Mouse (Mus musculus) MEL (cell line): ENCODE data around the gene Tep1. TPM values are rescaled to one million over a fixed set of nuclear protein-coding genes. Genes with fewer than 3 reads are reported as not detected.

Experiments
- DNase-seq: peaks from one replicate; pipeline ENCODE4 v3.0.0; 2011; ENCODE audit warnings: low read depth, low spot score
- H3K27ac ChIP-seq: 2 replicates; pipeline ENCODE4 v1.5.1; 2012; ENCODE audit warnings: low read depth, mild to moderate bottlenecking, control low read depth, low read length, moderate library complexity; ENCODE audit not compliant: control insufficient read depth
- H3K27me3 ChIP-seq, 2 experiments: fragments of 150-350 bp in 1 of 2; sonication (generic) in 1 of 2; 2 replicates each; pipeline ENCODE4 v1.6.1; 2012; ENCODE audit warnings: low read length in 2 of 2, mild to moderate bottlenecking in 2 of 2, improper control_type of control experiment in 1 of 2, moderate library complexity in 1 of 2; ENCODE audit not compliant: insufficient read depth in 2 of 2, control insufficient read depth in 1 of 2
- H3K36me3 ChIP-seq, 2 experiments: 2 replicates each; pipeline ENCODE4 v1.6.1; 2012 to 2014; ENCODE audit warnings: low read length in 2 of 2, improper control_type of control experiment in 1 of 2, inconsistent platforms in 1 of 2, mild to moderate bottlenecking in 1 of 2; ENCODE audit not compliant: insufficient read depth in 2 of 2, control insufficient read depth in 1 of 2
- H3K4me1 ChIP-seq, 2 experiments: fragments of 150-350 bp in 1 of 2; sonication (generic) in 1 of 2; 2 replicates each; pipeline ENCODE4 v1.6.1; 2012; ENCODE audit warnings: low read length in 2 of 2, improper control_type of control experiment in 1 of 2, mild to moderate bottlenecking in 1 of 2; ENCODE audit not compliant: insufficient read depth in 2 of 2, control insufficient read depth in 1 of 2
- H3K4me3 ChIP-seq, 2 experiments: fragments of 150-350 bp in 1 of 2; sonication (generic) in 1 of 2; 2 replicates each; pipeline ENCODE4 v1.5.1; 2012; ENCODE audit warnings: low read depth in 2 of 2, low read length in 2 of 2, mild to moderate bottlenecking in 2 of 2, moderate library complexity in 2 of 2, control low read depth in 1 of 2, improper control_type of control experiment in 1 of 2; ENCODE audit not compliant: control insufficient read depth in 1 of 2, insufficient read depth in 1 of 2
- H3K79me2 ChIP-seq: 2 replicates; pipeline ENCODE4 v1.6.1; 2012; ENCODE audit warnings: mild to moderate bottlenecking, low read length, moderate library complexity; ENCODE audit not compliant: control insufficient read depth, poor library complexity, insufficient read depth
- H3K9ac ChIP-seq: 2 replicates; pipeline ENCODE4 v1.6.1; 2012; ENCODE audit warnings: low read depth, mild to moderate bottlenecking, control low read depth, low read length, moderate library complexity; ENCODE audit not compliant: control insufficient read depth, poor library complexity, severe bottlenecking
- H3K9me3 ChIP-seq: fragments of 150-350 bp; sonication (generic); replicated peaks from 2 replicates; pipeline ENCODE4 v1.6.1; 2012; ENCODE audit warnings: mild to moderate bottlenecking, low read length, improper control_type of control experiment, moderate library complexity; ENCODE audit not compliant: insufficient read depth
- CHD1 ChIP-seq: IDR thresholded peaks from 2 replicates; pipeline ENCODE4 v1.6.1; 2012; ENCODE audit warnings: low read depth, mild to moderate bottlenecking, inconsistent platforms, low read length, improper control_type of control experiment
- CTCF ChIP-seq, 3 experiments: IDR thresholded peaks in 2 of 3; conservative IDR thresholded peaks in 1 of 3; 2 replicates each; pipeline ENCODE4 v1.5.1; 2011 to 2012; ENCODE audit warnings: low read length in 3 of 3, low read depth in 2 of 3, mild to moderate bottlenecking in 2 of 3, improper control_type of control experiment in 1 of 3, inconsistent platforms in 1 of 3, mixed read lengths in 1 of 3, moderate library complexity in 1 of 3; ENCODE audit not compliant: control insufficient read depth in 1 of 3, insufficient read depth in 1 of 3, poor library complexity in 1 of 3, severe bottlenecking in 1 of 3
- E2F4 ChIP-seq: IDR thresholded peaks from 2 replicates; pipeline ENCODE4 v1.6.1; 2011; ENCODE audit warnings: low read depth, low read length, improper control_type of control experiment, borderline replicate concordance
- ELF1 ChIP-seq: IDR thresholded peaks from 2 replicates; pipeline ENCODE4 v1.6.1; 2014; ENCODE audit warnings: low read depth, mild to moderate bottlenecking, inconsistent platforms, low read length, improper control_type of control experiment, moderate library complexity
- EP300 ChIP-seq, 2 experiments: IDR thresholded peaks; 2 replicates each; pipeline ENCODE4 v1.6.1; 2011; ENCODE audit warnings: improper control_type of control experiment in 2 of 2, low read length in 2 of 2, low read depth in 1 of 2, mild to moderate bottlenecking in 1 of 2
- ETS1 ChIP-seq: IDR thresholded peaks from 2 replicates; pipeline ENCODE4 v1.6.1; 2012; ENCODE audit warnings: low read depth, mild to moderate bottlenecking, inconsistent platforms, low read length, improper control_type of control experiment, moderate library complexity
- GABPA ChIP-seq: IDR thresholded peaks from 2 replicates; pipeline ENCODE4 v1.6.1; 2012; ENCODE audit warnings: low read depth, mild to moderate bottlenecking, inconsistent platforms, low read length, improper control_type of control experiment, moderate library complexity
- GATA1 ChIP-seq: IDR thresholded peaks from 2 replicates; pipeline ENCODE4 v1.6.1; 2011; ENCODE audit warnings: low read depth, low read length, improper control_type of control experiment
- HCFC1 ChIP-seq: IDR thresholded peaks from 2 replicates; pipeline ENCODE4 v1.6.1; 2012; ENCODE audit warnings: low read depth, mild to moderate bottlenecking, inconsistent platforms, low read length, improper control_type of control experiment, moderate library complexity
- JUND ChIP-seq: IDR thresholded peaks from 2 replicates; pipeline ENCODE4 v1.6.1; 2011; ENCODE audit warnings: low read depth, mild to moderate bottlenecking, improper control_type of control experiment, low read length
- KAT2A ChIP-seq: conservative IDR thresholded peaks from 2 replicates; pipeline ENCODE4 v1.6.1; 2012; ENCODE audit warnings: low read depth, low read length, improper control_type of control experiment, inconsistent platforms
- MAFK ChIP-seq: IDR thresholded peaks from 2 replicates; pipeline ENCODE4 v1.6.1; 2011; ENCODE audit warnings: low read depth, mild to moderate bottlenecking, low read length, improper control_type of control experiment, borderline replicate concordance
- MAX ChIP-seq: IDR thresholded peaks from 2 replicates; pipeline ENCODE4 v1.6.1; 2011; ENCODE audit warnings: low read length, improper control_type of control experiment
- MAZ ChIP-seq: IDR thresholded peaks from 2 replicates; pipeline ENCODE4 v1.6.1; 2012; ENCODE audit warnings: low read depth, mild to moderate bottlenecking, inconsistent platforms, low read length, improper control_type of control experiment
- MXI1 ChIP-seq: IDR thresholded peaks from 2 replicates; pipeline ENCODE4 v1.6.1; 2011; ENCODE audit warnings: mild to moderate bottlenecking, low read depth, low read length, improper control_type of control experiment
- MYB ChIP-seq: IDR thresholded peaks from 2 replicates; pipeline ENCODE4 v1.6.1; 2011; ENCODE audit warnings: mild to moderate bottlenecking, low read depth, low read length, improper control_type of control experiment
- MYC ChIP-seq: IDR thresholded peaks from 2 replicates; pipeline ENCODE4 v1.6.1; 2011; ENCODE audit warnings: low read depth, mild to moderate bottlenecking, low read length, improper control_type of control experiment, moderate library complexity
- NRF1 ChIP-seq: IDR thresholded peaks from 2 replicates; pipeline ENCODE4 v1.6.1; 2014; ENCODE audit warnings: low read depth, mild to moderate bottlenecking, inconsistent platforms, low read length, improper control_type of control experiment, moderate library complexity; ENCODE audit not compliant: poor library complexity, insufficient read depth, severe bottlenecking
- POLR2A ChIP-seq, 2 experiments: IDR thresholded peaks; 2 replicates each; pipeline ENCODE4 v1.6.1; 2011 to 2012; ENCODE audit warnings: low read length in 2 of 2, mild to moderate bottlenecking in 2 of 2, control low read depth in 1 of 2, improper control_type of control experiment in 1 of 2, low read depth in 1 of 2, moderate library complexity in 1 of 2; ENCODE audit not compliant: control insufficient read depth in 1 of 2, insufficient read depth in 1 of 2, poor library complexity in 1 of 2
- POLR2AphosphoS2 ChIP-seq: IDR thresholded peaks from 2 replicates; pipeline ENCODE4 v1.6.1; 2011; ENCODE audit warnings: low read length, improper control_type of control experiment
- RAD21 ChIP-seq: IDR thresholded peaks from 2 replicates; pipeline ENCODE4 v1.6.1; 2011; ENCODE audit warnings: mild to moderate bottlenecking, low read depth, low read length, improper control_type of control experiment
- SIN3A ChIP-seq: IDR thresholded peaks from 2 replicates; pipeline ENCODE4 v1.6.1; 2012; ENCODE audit warnings: low read length, improper control_type of control experiment, inconsistent platforms
- TAL1 ChIP-seq: IDR thresholded peaks from 2 replicates; pipeline ENCODE4 v1.6.1; 2012; ENCODE audit warnings: mild to moderate bottlenecking, inconsistent platforms, low read length, moderate library complexity, mixed read lengths
- TBP ChIP-seq: IDR thresholded peaks from 2 replicates; pipeline ENCODE4 v1.8.0; 2011; ENCODE audit warnings: low read depth, low read length, improper control_type of control experiment
- UBTF ChIP-seq: IDR thresholded peaks from 2 replicates; pipeline ENCODE4 v1.6.1; 2012; ENCODE audit warnings: low read depth, mild to moderate bottlenecking, inconsistent platforms, low read length, improper control_type of control experiment, moderate library complexity, borderline replicate concordance; ENCODE audit not compliant: insufficient read depth
- USF1 ChIP-seq: IDR thresholded peaks from 2 replicates; pipeline ENCODE4 v1.6.1; 2014; ENCODE audit warnings: low read depth, mild to moderate bottlenecking, inconsistent platforms, low read length, improper control_type of control experiment, moderate library complexity
- ZKSCAN1 ChIP-seq: IDR thresholded peaks from 2 replicates; pipeline ENCODE4 v1.6.1; 2012; ENCODE audit warnings: low read depth, mild to moderate bottlenecking, inconsistent platforms, low read length, improper control_type of control experiment, moderate library complexity
- ZNF384 ChIP-seq: IDR thresholded peaks from 2 replicates; pipeline ENCODE4 v1.6.1; 2012; ENCODE audit warnings: low read depth, mild to moderate bottlenecking, inconsistent platforms, low read length, improper control_type of control experiment
- polyA plus RNA-seq, 2 experiments: library from polyadenylated mRNA; stranded (reverse) in 1 of 2; unstranded in 1 of 2; fragments of >175 nt in 1 of 2; fragments of >200 nt in 1 of 2; gene quantifications; 2 replicates each; pipeline versions ENCODE4 v1.2.1 to v1.2.4; 2012; ENCODE audit warnings: low replicate concordance in 2 of 2, low read depth in 1 of 2; ENCODE audit not compliant: insufficient read length in 2 of 2, insufficient read depth in 1 of 2, missing spikeins in 1 of 2
- total RNA-seq: library from RNA; depleted of rRNA; stranded (reverse); fragments of 300-350 nt; gene quantifications from 2 replicates; pipeline ENCODE4 v1.2.3, GENCODE M21; 2012

The Tep1 gene
- total and polyA plus RNA-seq, 3 experiments = 13.7 to 36.8 TPM; not detected in 1

- Histone ChIP-seq H3K9ac (no peak overlapping the region), H3K27ac (no peak overlapping the region), H3K4me1 (no peaks in the 10 kb centered on the region), H3K4me3 (no peak overlapping the region), H3K79me2 (no peaks in the 10 kb centered on the region), H3K9me3 (no peaks in the 10 kb centered on the region), H3K27me3 (no peaks in the 10 kb centered on the region), H3K36me3 (no peaks in the 10 kb centered on the region)
- TF ChIP-seq USF1 (no peak), SIN3A (no peak), TAL1 (no peak), MYC (no peak), UBTF (no peak), KAT2A (no peak), MAZ (no peak), MAX (no peak), GATA1 (no peak), TBP (no peak), ZKSCAN1 (no peak), NRF1 (no peak), E2F4 (no peak), MAFK (no peak), POLR2AphosphoS2 (no peak), ETS1 (no peak), CTCF (IDR thresholded peaks at IDR 0.05 in 2 of 3, conservative IDR thresholded peaks at IDR 0.05 in 1 of 3; ENCODE audit: control insufficient read depth in 1 of 3, insufficient read depth in 1 of 3, low read depth in 2 of 3, low read length in 3 of 3, poor library complexity in 1 of 3, severe bottlenecking in 1 of 3) (no peak), MYB (no peak)
- no peak for DNase-seq
These were observed 7.7 kb downstream of the Tep1 start for GRCm38 (mm10) chr14:50862641-50863040.

DNA sequence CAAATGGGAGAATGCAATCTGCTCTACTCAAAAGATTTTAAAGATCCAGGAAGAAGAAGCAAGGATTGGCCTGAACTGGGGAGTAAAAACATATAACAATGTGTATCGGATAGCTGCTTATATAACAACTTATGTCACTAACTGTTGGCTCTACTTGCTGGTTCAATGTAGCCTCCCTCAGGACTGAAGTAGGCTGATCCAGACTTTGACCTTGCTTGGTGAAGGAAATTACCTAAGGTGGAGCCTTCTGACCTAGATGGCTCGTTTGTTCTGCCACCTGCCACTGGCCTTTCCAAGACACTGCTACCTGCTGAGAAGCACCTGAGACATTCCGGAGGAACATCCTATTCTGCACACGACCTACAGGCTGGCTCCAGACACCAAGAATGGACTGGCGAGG lies 14.6 kb downstream of the Tep1 start:
- Histone ChIP-seq H3K79me2 (no peaks in the 10 kb centered on the region), H3K27me3 (no peaks in the 10 kb centered on the region), H3K27ac (no peak overlapping the region), H3K4me3 (no peak overlapping the region), H3K36me3 (no peaks in the 10 kb centered on the region), H3K4me1 (no peaks in the 10 kb centered on the region), H3K9ac (no peak overlapping the region), H3K9me3 (no peaks in the 10 kb centered on the region)
- DNase-seq = no peak
- TF ChIP-seq ETS1 = no peak
- no peak for TF ChIP-seq MAZ
- TF ChIP-seq HCFC1 = no peak
- TF ChIP-seq JUND = no peak
- no peak for TF ChIP-seq POLR2A (IDR thresholded peaks at IDR 0.05; ENCODE audit: control insufficient read depth in 1 of 2, insufficient read depth in 1 of 2, low read depth in 1 of 2, low read length in 2 of 2, poor library complexity in 1 of 2)
- TF ChIP-seq NRF1 = no peak
- TF ChIP-seq MYB = no peak
- no peak for TF ChIP-seq MXI1
- TF ChIP-seq EP300 (IDR thresholded peaks at IDR 0.05; ENCODE audit: low read depth in 1 of 2, low read length in 2 of 2) = no peak
- TF ChIP-seq RAD21 = no peak
- no peak for TF ChIP-seq SIN3A
- no peak for TF ChIP-seq ZNF384
- TF ChIP-seq MAFK = no peak
- no peak for TF ChIP-seq E2F4
- no peak for TF ChIP-seq GABPA
- no peak for TF ChIP-seq CHD1
- no peak for TF ChIP-seq MAX
- TF ChIP-seq POLR2AphosphoS2 = no peak
- no peak for TF ChIP-seq ELF1
- TF ChIP-seq, all 39 proteins: peak for 0
